Mouse (Mus musculus) frontal cortex, adult 2 months (tissue): Measurements from ENCODE around the gene Vstm2b. TPM values are rescaled to one million over a fixed set of nuclear protein-coding genes. Genes with fewer than 3 reads are reported as not detected.

ENCODE experiments used
- polyA plus RNA-seq: library from polyadenylated mRNA; depleted of rRNA; stranded (reverse); fragments of >200 nt; gene quantifications from 2 replicates; pipeline ENCODE4 v1.2.3, GENCODE M21; 2012; rRNA removed

Gene Vstm2b
- polyA plus RNA-seq, 1 experiment, result 96.9 TPM

Other genes starting within 250 kb of the Vstm2b start
- not detected in 2 replicates for gene 4930433I11Rik, start 89.2 kb downstream of the Vstm2b start, polyA plus RNA-seq
- gene Gm4884, start 134.4 kb downstream of the Vstm2b start, polyA plus RNA-seq, result not detected in 2 replicates